Mouse (Mus musculus) heart, embryonic 10.5 days (tissue): ENCODE results near the gene Olfr508. TPM values are rescaled to one million over a fixed set of nuclear protein-coding genes. Genes with fewer than 3 reads are reported as not detected.
"Not testable (repeated sequence)": the region's sequence is repeated elsewhere in the genome, so short reads cannot be mapped to it uniquely, and the experiment has no call there.

ENCODE experiments used
- DNase-seq: peaks from one replicate; pipeline ENCODE4 v3.0.0-alpha.2; 2017; ENCODE audit warnings: low spot score
- H3K27ac ChIP-seq: fragments of 300-500 bp; sonication (generic); 2 replicates; pipeline ENCODE4 v1.5.1; 2016; ENCODE audit warnings: mild to moderate bottlenecking
- H3K27me3 ChIP-seq: fragments of 300-500 bp; sonication (generic); 2 replicates; pipeline ENCODE4 v1.6.1; 2016; ENCODE audit warnings: mild to moderate bottlenecking; ENCODE audit not compliant: poor library complexity, insufficient read depth, severe bottlenecking
- H3K36me3 ChIP-seq: fragments of 300-500 bp; sonication (generic); 2 replicates; pipeline ENCODE4 v1.6.1; 2016; ENCODE audit warnings: mild to moderate bottlenecking, moderate library complexity
- H3K4me1 ChIP-seq: fragments of 300-500 bp; sonication (generic); 2 replicates; pipeline ENCODE4 v1.6.1; 2016; ENCODE audit warnings: mild to moderate bottlenecking
- H3K4me3 ChIP-seq: fragments of 300-500 bp; sonication (generic); 2 replicates; pipeline ENCODE4 v1.5.1; 2016; ENCODE audit warnings: mild to moderate bottlenecking, moderate library complexity
- H3K9me3 ChIP-seq: fragments of 300-500 bp; sonication (generic); 2 replicates; pipeline ENCODE4 v1.6.1; 2016; ENCODE audit warnings: mild to moderate bottlenecking, moderate library complexity
- WGBS: fragments of 180-500 bp; shearing (Covaris S2); methylation state at CpG from one replicate; pipeline ENCODE4 v1.1.7; 2016; 5-methylcytosine and 5-hydroxymethylcytosine counted together
- polyA plus RNA-seq: library from polyadenylated mRNA; unstranded; fragments of >200 nt; fragmentation: Nextera tagmentation; extraction: Ambion mirVana; gene quantifications from 2 replicates; pipeline ENCODE4 v1.2.1, GENCODE M21; 2016

Olfr508 gene
- polyA plus RNA-seq: not detected in 2 replicates

DNA sequence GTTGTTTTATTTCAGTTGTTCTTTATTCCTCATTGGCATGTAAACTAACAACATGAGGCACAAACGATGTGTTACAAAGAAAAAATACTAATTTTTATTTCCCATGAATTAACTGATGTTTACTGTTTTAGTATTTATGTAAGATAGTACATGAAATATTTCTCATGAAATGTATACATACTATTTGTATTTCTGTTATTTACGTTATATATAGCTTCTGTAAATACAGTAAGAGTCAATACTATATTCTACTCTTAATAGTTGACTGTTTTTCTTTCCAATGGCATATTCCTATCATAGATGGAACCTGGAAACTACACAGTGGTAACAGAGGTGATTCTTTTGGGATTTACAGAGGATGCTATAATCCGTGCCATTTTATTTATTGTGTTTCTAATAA is at the start of gene Olfr508:
Gene Olfr508 (plus strand): TSS at position 301 of the 400 bp plus-strand sequence.
- Histone ChIP-seq H3K4me1 (no peaks in the 10 kb centered on the region), H3K36me3 (no peaks in the 10 kb centered on the region), H3K27me3 (no peaks in the 10 kb centered on the region), H3K9me3 (no peaks in the 10 kb centered on the region), H3K27ac (no peak within 1 kb of the TSS), H3K4me3 (no peak within 1 kb of the TSS)
- no peak for DNase-seq
- WGBS: 80% methylated on average over 3 of the region's 3 CpGs

- WGBS: 81% methylated on average over 1 of the region's 1 CpGs
- Histone ChIP-seq H3K36me3 (no peaks in the 10 kb centered on the region), H3K9me3 (peaks cover 7% of the 10 kb centered on the region; the same call in 1 of the 2 replicates), H3K27me3 (no peaks in the 10 kb centered on the region), H3K4me3 (no peak overlapping the region), H3K27ac (no peak overlapping the region), H3K4me1 (no peaks in the 10 kb centered on the region)
- no peak for DNase-seq
These were observed 40.0 kb upstream of the Olfr508 start for GRCm38 (mm10) chr7:108589797-108590196.

- H3K27ac ChIP-seq, H3K9me3 ChIP-seq, H3K27me3 ChIP-seq, DNase-seq, H3K36me3 ChIP-seq, H3K4me3 ChIP-seq, H3K4me1 ChIP-seq: not testable (repeated sequence)
- 75% methylated on average over 3 of the region's 3 CpGs for WGBS
These were observed 27.9 kb upstream of the Olfr508 start for GRCm38 (mm10) chr7:108601916-108602315.

GRCm38 (mm10) chr7:108610487-108610886 is 19.3 kb upstream of the Olfr508 start, which contains the start of gene Olfr506:
Gene Olfr506, plus strand, starts transcription at chr7:108610787.
- no peak within 1 kb of the TSS for H3K27ac ChIP-seq
- H3K9me3 ChIP-seq: no peaks in the 10 kb centered on the region
- no peak within 1 kb of the TSS for H3K4me3 ChIP-seq
- H3K27me3 ChIP-seq: no peaks in the 10 kb centered on the region
- no peaks in the 10 kb centered on the region for H3K4me1 ChIP-seq
- H3K36me3 ChIP-seq: no peaks in the 10 kb centered on the region
- DNase-seq: no peak

GRCm38 (mm10) chr7:108614110-108614509 is 15.7 kb upstream of the Olfr508 start:
- Histone ChIP-seq H3K27me3 (no peaks in the 10 kb centered on the region), H3K4me1 (no peaks in the 10 kb centered on the region), H3K27ac (no peak overlapping the region), H3K9me3 (no peaks in the 10 kb centered on the region), H3K36me3 (no peaks in the 10 kb centered on the region), H3K4me3 (no peak overlapping the region)
- no peak for DNase-seq
- WGBS: 76% methylated on average over 2 of the region's 2 CpGs

DNA sequence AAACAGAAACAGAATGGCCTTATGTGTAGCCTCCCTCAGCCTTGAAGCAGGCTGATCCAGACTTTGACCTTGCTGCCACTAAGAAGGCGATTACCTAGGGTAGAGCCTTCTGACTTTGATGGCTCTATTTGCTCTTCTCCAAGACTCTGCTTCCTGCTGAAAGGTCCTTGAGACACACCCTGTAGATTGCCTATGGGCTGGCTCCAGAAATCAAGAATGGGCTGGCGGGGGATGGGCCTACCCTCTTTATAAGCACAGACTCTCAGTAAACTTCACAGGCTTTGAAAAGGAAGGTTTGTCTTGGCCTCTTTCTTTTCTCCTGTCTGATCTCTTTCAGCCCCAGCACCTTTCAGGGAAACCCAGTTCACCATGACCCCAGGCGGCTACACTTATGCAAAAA is 13.0 kb upstream of the Olfr508 start:
- not testable (repeated sequence) for H3K4me1 ChIP-seq, H3K27ac ChIP-seq, H3K27me3 ChIP-seq, DNase-seq, H3K9me3 ChIP-seq, H3K36me3 ChIP-seq, H3K4me3 ChIP-seq
- WGBS: 71% methylated on average over 3 of the region's 3 CpGs

GRCm38 (mm10) chr7:108621514-108621913 is 8.3 kb upstream of the Olfr508 start, which contains the start of gene Olfr507:
Gene Olfr507, plus strand, starts transcription at chr7:108621814.
- no peaks in the 10 kb centered on the region for H3K4me1 ChIP-seq
- 74% methylated on average over 2 of the region's 2 CpGs for WGBS

GRCm38 (mm10) chr7:108651806-108652205 is 22.0 kb downstream of the Olfr508 start, which contains the start of gene Olfr509:
Gene Olfr509, minus strand, starts transcription at chr7:108651906.
- H3K4me1 ChIP-seq: no peaks in the 10 kb centered on the region
- no peaks in the 10 kb centered on the region for H3K36me3 ChIP-seq
- H3K4me3 ChIP-seq: no peak within 1 kb of the TSS
- no peak for DNase-seq
- no peaks in the 10 kb centered on the region for H3K9me3 ChIP-seq
- no peak within 1 kb of the TSS for H3K27ac ChIP-seq
- H3K27me3 ChIP-seq: no peaks in the 10 kb centered on the region

More at GRCm38 (mm10) chr7:108621514-108621913, 8.3 kb upstream of the Olfr508 start, which contains the start of gene Olfr507:
- DNase-seq: no peak
- H3K27me3 ChIP-seq: no peaks in the 10 kb centered on the region
- H3K4me3 ChIP-seq: no peak within 1 kb of the TSS
- H3K9me3 ChIP-seq: no peaks in the 10 kb centered on the region
- H3K27ac ChIP-seq: no peak within 1 kb of the TSS
- H3K36me3 ChIP-seq: no peaks in the 10 kb centered on the region

DNA sequence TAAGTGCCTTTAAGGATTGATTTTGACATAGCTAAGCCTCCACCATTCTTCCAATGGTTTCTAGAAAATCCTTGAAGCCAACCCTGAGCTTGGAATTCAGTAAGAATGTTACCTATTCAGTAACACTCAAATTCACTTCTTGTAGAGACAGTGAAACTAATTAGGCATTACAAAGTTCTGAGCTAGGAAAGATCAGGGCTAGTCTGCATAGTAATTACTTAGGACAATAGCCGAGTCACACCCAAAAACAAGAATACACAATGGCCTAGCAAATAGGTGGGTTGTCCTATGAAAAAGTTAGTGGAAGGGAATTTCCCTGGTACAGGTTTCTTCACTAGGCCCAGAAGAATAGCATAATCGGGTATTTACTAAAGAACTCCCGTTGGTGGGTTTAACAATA is 32.6 kb downstream of the Olfr508 start:
- no peak for DNase-seq
- H3K36me3 ChIP-seq: no peaks in the 10 kb centered on the region
- H3K27me3 ChIP-seq: no peaks in the 10 kb centered on the region
- WGBS: 88% methylated on average over 3 of the region's 3 CpGs
- H3K4me1 ChIP-seq: no peaks in the 10 kb centered on the region
- no peak overlapping the region for H3K27ac ChIP-seq
- H3K4me3 ChIP-seq: no peak overlapping the region
- 0 out of 2 replicates have a peak, but pooled peaks cover 3% of the 10 kb centered on the region for H3K9me3 ChIP-seq

DNA sequence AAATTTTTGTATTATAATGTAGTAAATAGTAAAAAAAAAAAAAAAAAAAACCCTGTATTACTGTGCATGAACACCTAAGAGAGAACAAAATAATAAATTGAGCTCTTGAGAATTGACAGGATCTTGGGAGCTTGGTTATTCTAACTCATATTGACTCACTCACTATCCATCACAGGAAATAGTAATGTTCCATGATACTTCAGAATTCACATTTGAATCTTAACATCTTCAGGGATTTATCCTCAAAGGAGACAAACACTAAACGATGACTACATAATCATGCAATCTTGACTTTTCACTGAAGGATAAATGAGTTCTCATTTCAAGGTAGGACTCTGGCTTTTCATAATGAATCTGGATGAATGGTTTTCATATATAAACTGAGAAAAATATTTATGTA is 36.3 kb downstream of the Olfr508 start, which contains the start of gene Olfr510:
Gene Olfr510 (plus strand): TSS at position 301 of the 400 bp plus-strand sequence.
- no peak within 1 kb of the TSS for H3K4me3 ChIP-seq
- 88% methylated on average over 1 of the region's 1 CpGs for WGBS
- no peak within 1 kb of the TSS for H3K27ac ChIP-seq
- no peaks in the 10 kb centered on the region for H3K36me3 ChIP-seq
- no peak for DNase-seq
- H3K9me3 ChIP-seq: no peaks in the 10 kb centered on the region
- H3K27me3 ChIP-seq: no peaks in the 10 kb centered on the region
- H3K4me1 ChIP-seq: no peaks in the 10 kb centered on the region

- H3K4me1 ChIP-seq: no peaks in the 10 kb centered on the region
- no peaks in the 10 kb centered on the region for H3K9me3 ChIP-seq
- whole genome bisulfite sequencing: 57% methylated on average over 1 of the region's 1 CpGs
- H3K27ac ChIP-seq: no peak overlapping the region
- H3K4me3 ChIP-seq: no peak overlapping the region
- H3K27me3 ChIP-seq: no peaks in the 10 kb centered on the region
- no peak for DNase-seq
- H3K36me3 ChIP-seq: no peaks in the 10 kb centered on the region
These were observed 41.3 kb downstream of the Olfr508 start for GRCm38 (mm10) chr7:108671058-108671457.

DNA sequence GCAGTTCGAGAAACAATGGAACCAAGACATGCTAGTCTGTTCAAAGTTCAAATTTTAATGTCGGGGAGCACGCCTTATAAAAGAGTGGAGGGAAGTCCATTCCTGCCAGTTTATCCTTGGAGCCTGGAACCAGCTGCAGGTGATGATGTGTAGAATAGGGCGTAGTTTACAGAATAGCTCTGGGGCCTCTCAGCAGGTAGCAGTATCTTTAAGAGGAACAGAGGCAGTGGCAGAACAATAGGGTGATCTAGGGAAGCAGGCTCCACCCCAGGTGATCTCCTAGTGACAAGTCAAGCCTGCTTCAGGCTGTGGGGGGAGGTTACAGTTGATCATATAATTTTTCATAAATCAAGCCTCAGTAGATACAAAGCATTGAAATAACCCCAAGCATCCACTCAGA is 49.1 kb downstream of the Olfr508 start:
- Histone ChIP-seq H3K27ac (no peak overlapping the region), H3K4me1 (no peaks in the 10 kb centered on the region), H3K36me3 (no peaks in the 10 kb centered on the region), H3K4me3 (no peak overlapping the region), H3K27me3 (no peaks in the 10 kb centered on the region), H3K9me3 (peaks cover 2% of the 10 kb centered on the region; the same call in 1 of the 2 replicates)
- 69% methylated on average over 4 of the region's 4 CpGs for WGBS
- DNase-seq: no peak
